Mouse (Mus musculus) testis, adult 2 months (tissue): ENCODE results near the gene Ppm1h. TPM values are rescaled to one million over a fixed set of nuclear protein-coding genes. Genes with fewer than 3 reads are reported as not detected.

ENCODE experiments used
- H3K27ac ChIP-seq: fragments of 200-500 bp; 2 replicates; pipeline ENCODE4 v1.5.1; 2012; ENCODE audit warnings: low read depth, low read length; ENCODE audit not compliant: control insufficient read depth, insufficient read depth
- H3K27me3 ChIP-seq: fragments of 200-500 bp; 2 replicates; pipeline ENCODE4 v1.6.1; 2012; ENCODE audit warnings: mild to moderate bottlenecking, low read length, moderate library complexity; ENCODE audit not compliant: control insufficient read depth, insufficient read depth
- H3K36me3 ChIP-seq: fragments of 200-500 bp; 2 replicates; pipeline ENCODE4 v1.6.1; 2012; ENCODE audit warnings: mild to moderate bottlenecking, low read length; ENCODE audit not compliant: control insufficient read depth, insufficient read depth
- H3K4me1 ChIP-seq: fragments of 200-500 bp; 2 replicates; pipeline ENCODE4 v1.6.1; 2012; ENCODE audit warnings: low read length; ENCODE audit not compliant: control insufficient read depth, insufficient read depth
- H3K4me3 ChIP-seq: fragments of 200-500 bp; 2 replicates; pipeline ENCODE4 v1.5.1; 2012; ENCODE audit warnings: low read depth, mild to moderate bottlenecking, low read length, moderate library complexity, mixed read lengths; ENCODE audit not compliant: control insufficient read depth
- CTCF ChIP-seq: fragments of 200-500 bp; IDR thresholded peaks from 2 replicates; pipeline ENCODE4 v1.5.1; 2012; ENCODE audit warnings: low read depth, mild to moderate bottlenecking, inconsistent platforms, low read length, moderate library complexity; ENCODE audit not compliant: control insufficient read depth, insufficient read depth, insufficient replicate concordance
- POLR2A ChIP-seq: fragments of 200-500 bp; IDR thresholded peaks from 2 replicates; pipeline ENCODE4 v1.6.1; 2012; ENCODE audit warnings: low read depth, mild to moderate bottlenecking, inconsistent platforms, low read length, moderate library complexity; ENCODE audit not compliant: control insufficient read depth
- polyA plus RNA-seq: library from polyadenylated mRNA; depleted of rRNA; stranded (reverse); fragments of >200 nt; gene quantifications from 2 replicates; pipeline ENCODE4 v1.2.3, GENCODE M21; 2012

The Ppm1h gene
- polyA plus RNA-seq, 1 experiment: 13.5 TPM

DNA sequence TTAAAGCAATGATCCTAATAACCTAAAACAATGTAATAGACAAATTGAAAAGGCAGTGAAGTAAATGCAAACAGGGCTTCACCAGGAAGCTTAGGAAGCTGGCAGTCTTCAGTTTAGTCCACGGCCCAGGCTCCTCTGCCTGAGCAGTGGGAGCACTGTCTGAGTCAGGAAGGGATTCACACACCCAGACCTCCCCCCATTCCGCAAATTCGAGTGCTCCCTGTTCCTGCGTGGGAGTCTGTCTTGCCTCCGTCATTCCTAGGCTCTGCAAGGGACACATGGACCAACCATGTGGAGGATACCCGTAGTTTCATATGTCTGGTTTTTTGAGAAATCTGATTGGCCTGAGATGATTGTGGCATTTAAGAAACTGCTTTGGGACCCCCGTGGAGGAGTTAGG lies 67.6 kb downstream of the Ppm1h start:
- Histone ChIP-seq H3K4me1 (no peaks in the 10 kb centered on the region), H3K36me3 (no peaks in the 10 kb centered on the region), H3K4me3 (no peak overlapping the region), H3K27ac (no peak overlapping the region), H3K27me3 (no peaks in the 10 kb centered on the region)
- TF ChIP-seq CTCF (no peak), POLR2A (no peak)

DNA sequence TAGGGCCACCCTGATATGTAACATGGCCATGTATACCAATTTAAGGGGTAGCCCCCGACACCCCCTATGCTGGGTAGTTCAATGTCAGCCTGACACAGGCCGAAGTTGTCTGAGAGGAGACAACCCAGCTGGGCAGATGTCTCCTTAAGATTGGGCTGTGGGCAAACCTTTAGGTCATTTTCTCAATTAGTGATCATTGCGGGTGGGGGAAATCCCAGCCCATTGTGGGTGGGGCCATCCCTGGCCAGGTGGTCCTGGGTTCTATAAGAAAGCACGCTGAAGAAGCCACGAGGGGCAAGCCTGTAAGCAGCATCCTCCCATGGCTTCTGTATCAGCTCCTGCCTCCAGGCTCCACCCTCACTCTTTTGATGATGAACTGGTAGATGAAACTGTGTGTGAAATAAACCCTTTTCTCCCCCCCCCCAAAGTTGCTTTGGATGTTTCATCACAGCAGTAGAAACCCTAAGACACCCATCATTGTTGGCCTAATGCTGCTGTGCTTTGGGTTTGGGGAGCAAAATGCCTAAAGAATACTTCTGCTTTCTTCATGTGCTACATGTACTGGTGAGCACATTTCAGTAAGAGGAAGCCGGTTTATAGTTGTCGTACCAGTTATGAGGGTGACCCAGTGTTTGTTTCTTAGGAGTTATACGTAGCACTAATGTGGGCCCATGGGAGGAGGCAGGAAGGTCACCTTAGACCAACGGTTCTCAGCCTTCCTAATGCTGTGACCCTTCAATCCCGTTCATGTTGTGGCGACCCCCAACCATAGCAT lies 68.8 kb downstream of the Ppm1h start:
- Histone ChIP-seq H3K27me3 (no peaks in the 10 kb centered on the region), H3K4me1 (no peaks in the 10 kb centered on the region), H3K4me3 (no peak overlapping the region), H3K27ac (no peak overlapping the region), H3K36me3 (no peaks in the 10 kb centered on the region)
- no peak for TF ChIP-seq CTCF

DNA sequence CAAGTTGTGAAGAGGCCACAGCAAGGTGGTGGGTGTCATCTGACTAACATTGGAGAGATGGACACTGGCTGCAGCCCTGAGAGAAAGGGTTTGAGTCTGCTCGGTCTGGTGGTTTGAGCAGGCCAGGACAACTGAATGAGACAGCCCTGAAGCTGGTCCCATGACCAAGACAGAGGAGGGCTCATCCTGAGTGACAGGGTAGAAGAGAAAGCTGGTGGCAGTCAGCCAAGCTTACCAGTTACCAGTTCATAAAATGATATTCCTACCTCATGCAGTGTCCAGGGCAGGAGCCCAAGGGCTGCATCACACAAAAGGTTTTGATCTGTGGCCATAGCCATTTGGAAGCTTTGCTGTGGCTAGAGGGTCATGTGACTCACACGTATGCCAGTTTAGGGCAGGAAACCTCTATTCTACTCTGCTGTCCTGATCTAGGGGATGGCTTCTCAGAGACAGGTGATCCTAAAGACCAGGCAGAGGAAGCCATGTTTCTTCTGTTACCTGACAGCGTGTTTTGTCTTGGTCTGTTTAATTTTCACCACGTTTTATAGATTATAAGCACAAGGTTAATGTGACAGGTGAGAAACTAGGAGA lies 69.9 kb downstream of the Ppm1h start:
- Histone ChIP-seq H3K36me3 (no peaks in the 10 kb centered on the region), H3K4me1 (no peaks in the 10 kb centered on the region), H3K27me3 (no peaks in the 10 kb centered on the region), H3K4me3 (no peak overlapping the region), H3K27ac (no peak overlapping the region)
- no peak for TF ChIP-seq CTCF
- no peak for TF ChIP-seq POLR2A

GRCm38 (mm10) chr10:122749071-122749470 lies 70.5 kb downstream of the Ppm1h start:
- no peak overlapping the region for H3K27ac ChIP-seq
- no peak overlapping the region for H3K4me3 ChIP-seq
- no peaks in the 10 kb centered on the region for H3K27me3 ChIP-seq
- H3K4me1 ChIP-seq: no peaks in the 10 kb centered on the region
- H3K36me3 ChIP-seq: no peaks in the 10 kb centered on the region
- no peak for TF ChIP-seq POLR2A
- TF ChIP-seq CTCF: no peak

DNA sequence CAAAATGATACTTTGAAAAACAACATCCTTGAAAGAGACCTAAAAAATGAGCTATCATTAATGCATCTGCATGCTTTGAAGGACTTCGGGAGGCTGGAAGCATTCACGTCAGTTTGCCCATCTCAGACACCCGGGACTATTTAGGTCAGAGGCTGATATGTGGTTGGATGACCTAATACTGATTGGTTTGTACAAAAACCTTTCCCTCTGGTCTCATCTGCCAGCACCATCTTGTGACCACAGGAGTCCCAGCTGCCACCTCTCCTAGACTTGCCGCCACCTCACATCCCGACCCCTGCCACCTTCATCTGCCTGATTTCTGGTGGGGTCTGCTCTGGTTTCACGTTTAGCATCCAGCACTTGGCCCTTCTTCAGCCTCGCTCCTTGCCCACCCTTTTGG lies 71.3 kb downstream of the Ppm1h start:
- no peak overlapping the region for H3K27ac ChIP-seq
- no peaks in the 10 kb centered on the region for H3K36me3 ChIP-seq
- H3K4me3 ChIP-seq: no peak overlapping the region
- H3K27me3 ChIP-seq: no peaks in the 10 kb centered on the region
- TF ChIP-seq CTCF (no peak), POLR2A (no peak)
- H3K4me1 ChIP-seq: no peaks in the 10 kb centered on the region

GRCm38 (mm10) chr10:122752950-122753923 lies 74.7 kb downstream of the Ppm1h start:
- no peak overlapping the region for H3K27ac ChIP-seq

GRCm38 (mm10) chr10:122753924-122754307 lies 75.4 kb downstream of the Ppm1h start:
- Histone ChIP-seq H3K36me3 (no peaks in the 10 kb centered on the region), H3K4me3 (no peak overlapping the region), H3K4me1 (no peaks in the 10 kb centered on the region), H3K27me3 (no peaks in the 10 kb centered on the region), H3K27ac (no peak overlapping the region)
- TF ChIP-seq POLR2A (no peak), CTCF (no peak)

More at GRCm38 (mm10) chr10:122752950-122753923, 74.7 kb downstream of the Ppm1h start:
- Histone ChIP-seq H3K27me3 (no peaks in the 10 kb centered on the region), H3K4me3 (no peak overlapping the region), H3K4me1 (no peaks in the 10 kb centered on the region), H3K36me3 (no peaks in the 10 kb centered on the region)
- TF ChIP-seq CTCF: no peak
- TF ChIP-seq POLR2A: no peak
